Mouse (Mus musculus) CD8-positive naive resting alpha-beta T cell, adult 2 months (primary cell): ENCODE results near the gene Kank2.
"Not testable (repeated sequence)": the region's sequence is repeated elsewhere in the genome, so short reads cannot be mapped to it uniquely, and the experiment has no call there.

ENCODE experiments used
- DNase-seq, 2 experiments: peaks; one replicate each; pipeline ENCODE4 v3.0.0; 2022; ENCODE audit warnings: low read depth in 2 of 2, low spot score in 2 of 2

Gene Kank2

GRCm38 (mm10) chr9:21786309-21786708 is 12.2 kb downstream of the Kank2 start:
- not testable (repeated sequence) for DNase-seq

GRCm38 (mm10) chr9:21784517-21785307 is 13.8 kb downstream of the Kank2 start:
- no peak for DNase-seq

- DNase-seq: no peak
Observed at GRCm38 (mm10) chr9:21781657-21782468, 16.7 kb downstream of the Kank2 start.

- DNase-seq: no peak
Observed at GRCm38 (mm10) chr9:21777726-21778125, 20.8 kb downstream of the Kank2 start.

GRCm38 (mm10) chr9:21774353-21774752 is 24.2 kb downstream of the Kank2 start:
- no peak for DNase-seq

- DNase-seq: not testable (repeated sequence)
Observed at GRCm38 (mm10) chr9:21773396-21773795, 25.1 kb downstream of the Kank2 start.

GRCm38 (mm10) chr9:21769558-21770183 is 28.9 kb downstream of the Kank2 start:
- DNase-seq: no peak

GRCm38 (mm10) chr9:21768511-21769411 is 29.8 kb downstream of the Kank2 start:
- DNase-seq: no peak

- DNase-seq: no peak
Observed at GRCm38 (mm10) chr9:21767896-21768295, 30.6 kb downstream of the Kank2 start.

GRCm38 (mm10) chr9:21764084-21764999 is 34.2 kb downstream of the Kank2 start:
- no peak for DNase-seq

- DNase-seq: no peak
Observed at GRCm38 (mm10) chr9:21762135-21762534, 36.4 kb downstream of the Kank2 start.

- DNase-seq: peak; percentile 93 to 95
Observed at GRCm38 (mm10) chr9:21760155-21761088, 38.1 kb downstream of the Kank2 start, which contains the start of gene Spc24. TSS of gene Spc24 (minus strand) at chr9:21760303.

- DNase-seq: no peak
Observed at GRCm38 (mm10) chr9:21759718-21760117, 38.8 kb downstream of the Kank2 start.

GRCm38 (mm10) chr9:21758576-21759529 is 39.7 kb downstream of the Kank2 start:
- DNase-seq: peak in 1 of 2 experiments; percentile 5

GRCm38 (mm10) chr9:21754516-21755321 is 43.8 kb downstream of the Kank2 start:
- DNase-seq: no peak

- no peak for DNase-seq
Observed at GRCm38 (mm10) chr9:21754003-21754402, 44.5 kb downstream of the Kank2 start.
